Mouse (Mus musculus): ENCODE results near the gene Fbxo34.

GRCm38 (mm10) chr14:47482200-47482599, 32.0 kb downstream of the Fbxo34 start:
- TF ChIP-seq CTCF (IDR thresholded peaks at IDR 0.05; ENCODE audit: control insufficient read depth, insufficient read depth, insufficient read length): no peak
- no peak for TF ChIP-seq MYOD1 (IDR thresholded peaks at IDR 0.05; ENCODE audit: control insufficient read depth, insufficient read length, low read depth)
- no peak for TF ChIP-seq CEBPB (IDR thresholded peaks at IDR 0.05; ENCODE audit: low read depth)
- no peak for TF ChIP-seq USF1 (IDR thresholded peaks at IDR 0.05; ENCODE audit: low read depth)
- no peak for TF ChIP-seq MAX (IDR thresholded peaks at IDR 0.05)

Data from C2C12 (cell line).